Mouse (Mus musculus) liver, embryonic 11.5 days (tissue): ENCODE measurements around the gene Znhit1. TPM values are rescaled to one million over a fixed set of nuclear protein-coding genes. Genes with fewer than 3 reads are reported as not detected.

ENCODE experiments used
- ATAC-seq: fragments of 200-750 bp; cut with Nextera tagmentation; replicated peaks from 2 replicates; pipeline ENCODE4 v1.8.0; 2017; ENCODE audit warnings: moderate number of reproducible peaks, mild to moderate bottlenecking, moderate TSS enrichment, moderate library complexity; ENCODE audit not compliant: low FRiP score
- DNase-seq: peaks from one replicate; pipeline ENCODE4 v3.0.0-alpha.2; 2017; ENCODE audit warnings: low spot score
- H3K27ac ChIP-seq: fragments of 300-500 bp; sonication (generic); 2 replicates; pipeline ENCODE4 v1.5.1; 2014; ENCODE audit warnings: mild to moderate bottlenecking, low read depth, low read length, control low read depth
- H3K27me3 ChIP-seq: fragments of 300-500 bp; sonication (generic); replicated peaks from 2 replicates; pipeline ENCODE4 v1.6.1; 2014; ENCODE audit warnings: low read length, mixed read lengths; ENCODE audit not compliant: control insufficient read depth, insufficient read depth
- H3K36me3 ChIP-seq: fragments of 300-500 bp; sonication (generic); 2 replicates; pipeline ENCODE4 v1.6.1; 2014; ENCODE audit warnings: mild to moderate bottlenecking, low read length, moderate library complexity, mixed read lengths; ENCODE audit not compliant: control insufficient read depth, insufficient read depth
- H3K4me1 ChIP-seq: fragments of 300-500 bp; sonication (generic); replicated peaks from 2 replicates; pipeline ENCODE4 v1.6.1; 2014; ENCODE audit warnings: low read length, mixed read lengths; ENCODE audit not compliant: control insufficient read depth, insufficient read depth
- H3K4me2 ChIP-seq: fragments of 300-500 bp; sonication (generic); 2 replicates; pipeline ENCODE4 v1.6.1; 2014; ENCODE audit warnings: mild to moderate bottlenecking, control low read depth, moderate library complexity
- H3K4me3 ChIP-seq: fragments of 300-500 bp; sonication (generic); 2 replicates; pipeline ENCODE4 v1.5.1; 2014; ENCODE audit warnings: low read depth, low read length, control low read depth
- H3K9ac ChIP-seq: fragments of 300-500 bp; sonication (generic); 2 replicates; pipeline ENCODE4 v1.6.1; 2014; ENCODE audit warnings: low read depth, low read length, control low read depth
- H3K9me3 ChIP-seq: fragments of 300-500 bp; sonication (generic); 2 replicates; pipeline ENCODE4 v1.6.1; 2016; ENCODE audit warnings: low read length, inconsistent platforms, mixed read lengths; ENCODE audit not compliant: control insufficient read depth
- WGBS: fragments of 180-500 bp; shearing (Covaris S2); extraction: QIAGEN DNeasy Blood & Tissue Kit; methylation state at CpG from one replicate; pipeline ENCODE4 v1.1.7; 2014; 5-methylcytosine and 5-hydroxymethylcytosine counted together
- polyA plus RNA-seq: library from polyadenylated mRNA; unstranded; fragments of >200 nt; fragmentation: Nextera tagmentation; extraction: Ambion mirVana; gene quantifications from 2 replicates; pipeline ENCODE4 v1.2.1, GENCODE M21; 2014

Znhit1 gene
- 93.8 and 97.2 TPM in 2 replicates for polyA plus RNA-seq

- Histone ChIP-seq H3K4me2 (peak within 1 kb of the TSS; percentile 86), H3K36me3 (peaks cover 24% of the 10 kb centered on the region), H3K9me3 (no peaks in the 10 kb centered on the region), H3K4me3 (peak within 1 kb of the TSS; percentile 77), H3K4me1 (peaks cover 6% of the 10 kb centered on the region; the same call in 1 of the 2 replicates), H3K9ac (peak within 1 kb of the TSS; percentile 85), H3K27ac (peak within 1 kb of the TSS; percentile 85), H3K27me3 (no peaks in the 10 kb centered on the region)
- peak; percentile 1; the same call in 1 of the 2 replicates for ATAC-seq
- no peak for DNase-seq
- 9% methylated on average over 12 of the region's 12 CpGs for WGBS
These were observed at the start of gene Znhit1 for GRCm38 (mm10) chr5:136987934-136988271. Znhit1 (minus strand) TSS chr5:136988021.

GRCm38 (mm10) chr5:137036211-137036610 is 48.4 kb upstream of the Znhit1 start:
- DNase-seq, result no peak
- Histone ChIP-seq H3K4me1 (peaks cover 15% of the 10 kb centered on the region), H3K27me3 (peaks cover 15% of the 10 kb centered on the region), H3K27ac (no peak overlapping the region), H3K9me3 (no peaks in the 10 kb centered on the region), H3K36me3 (peaks cover 22% of the 10 kb centered on the region; the same call in 1 of the 2 replicates), H3K4me2 (no peak overlapping the region), H3K9ac (no peak overlapping the region), H3K4me3 (no peak overlapping the region)
- 84% methylated on average over 13 of the region's 13 CpGs for WGBS
- no peak for ATAC-seq

GRCm38 (mm10) chr5:137032641-137033074 is 44.8 kb upstream of the Znhit1 start:
- Histone ChIP-seq H3K36me3 (peaks cover 4% of the 10 kb centered on the region; the same call in 1 of the 2 replicates), H3K4me1 (peaks cover 23% of the 10 kb centered on the region), H3K27me3 (peaks cover 51% of the 10 kb centered on the region), H3K4me3 (peak overlapping the region; percentile 56), H3K27ac (no peak overlapping the region), H3K9ac (peak overlapping the region; percentile 59; the same call in 1 of the 2 replicates), H3K4me2 (peak overlapping the region; percentile 98), H3K9me3 (no peaks in the 10 kb centered on the region)
- ATAC-seq (peak; percentile 86), DNase-seq (peak; percentile 95)
- WGBS, result under 1% methylated on average over 48 of the region's 49 CpGs

- DNase-seq, result peak; percentile 48
- peaks cover 56% of the 10 kb centered on the region for H3K27me3 ChIP-seq
- peak overlapping the region; percentile 56 for H3K4me3 ChIP-seq
- peaks cover 23% of the 10 kb centered on the region for H3K4me1 ChIP-seq
- no peak overlapping the region for H3K9ac ChIP-seq
- H3K36me3 ChIP-seq, result no peaks in the 10 kb centered on the region; the same call in 1 of the 2 replicates
- H3K9me3 ChIP-seq, result no peaks in the 10 kb centered on the region
- peak overlapping the region; percentile 98 for H3K4me2 ChIP-seq
- WGBS, result under 1% methylated on average over 33 of the region's 33 CpGs
- ATAC-seq, result no peak
- no peak overlapping the region for H3K27ac ChIP-seq
These were observed 44.2 kb upstream of the Znhit1 start for GRCm38 (mm10) chr5:137032033-137032421.

GRCm38 (mm10) chr5:137031076-137032032 is 43.5 kb upstream of the Znhit1 start:
- peaks cover 23% of the 10 kb centered on the region for H3K4me1 ChIP-seq
- no peaks in the 10 kb centered on the region; the same call in 1 of the 2 replicates for H3K36me3 ChIP-seq
- no peak for ATAC-seq
- H3K9ac ChIP-seq, result no peak overlapping the region
- no peak overlapping the region for H3K27ac ChIP-seq
- H3K27me3 ChIP-seq, result peaks cover 63% of the 10 kb centered on the region
- peak; percentile 50 for DNase-seq
- peak overlapping the region; percentile 98 for H3K4me2 ChIP-seq
- peak overlapping the region; percentile 56 for H3K4me3 ChIP-seq
- no peaks in the 10 kb centered on the region for H3K9me3 ChIP-seq
- WGBS, result 3% methylated on average over 78 of the region's 78 CpGs

- H3K27ac ChIP-seq, result no peak overlapping the region
- peak overlapping the region; percentile 80 for H3K4me2 ChIP-seq
- no peak overlapping the region for H3K9ac ChIP-seq
- no peak for DNase-seq
- no peak for ATAC-seq
- H3K9me3 ChIP-seq, result no peaks in the 10 kb centered on the region
- 16% methylated on average over 22 of the region's 22 CpGs for WGBS
- H3K4me3 ChIP-seq, result 0 out of 2 replicates have a peak overlapping the region, but pooled peaks have one; percentile 46
- peaks cover 72% of the 10 kb centered on the region for H3K27me3 ChIP-seq
- peaks cover 23% of the 10 kb centered on the region for H3K4me1 ChIP-seq
- H3K36me3 ChIP-seq, result no peaks in the 10 kb centered on the region; the same call in 1 of the 2 replicates
These were observed 42.6 kb upstream of the Znhit1 start for GRCm38 (mm10) chr5:137030416-137030810.

- peak; percentile 99 for DNase-seq
- peaks cover 23% of the 10 kb centered on the region for H3K4me1 ChIP-seq
- H3K36me3 ChIP-seq, result no peaks in the 10 kb centered on the region; the same call in 1 of the 2 replicates
- no peaks in the 10 kb centered on the region for H3K9me3 ChIP-seq
- peak overlapping the region; percentile 46 for H3K4me3 ChIP-seq
- under 1% methylated on average over 52 of the region's 52 CpGs for WGBS
- no peak overlapping the region for H3K9ac ChIP-seq
- peak overlapping the region; percentile 80 for H3K4me2 ChIP-seq
- ATAC-seq, result peak; percentile 78
- H3K27ac ChIP-seq, result no peak overlapping the region
- peaks cover 78% of the 10 kb centered on the region for H3K27me3 ChIP-seq
These were observed 42.0 kb upstream of the Znhit1 start for GRCm38 (mm10) chr5:137029643-137030415.

GRCm38 (mm10) chr5:137029273-137029585 is 41.4 kb upstream of the Znhit1 start:
- Histone ChIP-seq H3K4me1 (peaks cover 23% of the 10 kb centered on the region), H3K36me3 (no peaks in the 10 kb centered on the region), H3K9ac (no peak overlapping the region), H3K9me3 (no peaks in the 10 kb centered on the region), H3K4me2 (peak overlapping the region; percentile 80), H3K27me3 (peaks cover 84% of the 10 kb centered on the region), H3K4me3 (peak overlapping the region; percentile 46), H3K27ac (no peak overlapping the region)
- 3% methylated on average over 8 of the region's 8 CpGs for WGBS
- DNase-seq (no peak), ATAC-seq (no peak)
